Mouse (Mus musculus) forebrain, embryonic 16.5 days (tissue): ENCODE results near the gene Adgrf3. TPM values are rescaled to one million over a fixed set of nuclear protein-coding genes. Genes with fewer than 3 reads are reported as not detected.
A peak's percentile ranks its signal among the peaks of the same experiment; 100 is the strongest.

Source experiments
- ATAC-seq: fragments of 200-750 bp; cut with Nextera tagmentation; 2 replicates; pipeline ENCODE4 v1.8.0; 2017; ENCODE audit warnings: mild to moderate bottlenecking, moderate library complexity
- H3K27ac ChIP-seq: fragments of 300-500 bp; sonication (generic); 2 replicates; pipeline ENCODE4 v1.5.1; 2014; ENCODE audit warnings: low read length, control low read depth
- H3K27me3 ChIP-seq: fragments of 300-500 bp; sonication (generic); replicated peaks from 2 replicates; pipeline ENCODE4 v1.6.1; 2014; ENCODE audit warnings: low read length; ENCODE audit not compliant: control insufficient read depth, insufficient read depth
- H3K36me3 ChIP-seq: fragments of 300-500 bp; sonication (generic); 2 replicates; pipeline ENCODE4 v1.6.1; 2014; ENCODE audit not compliant: control insufficient read depth, insufficient read depth
- H3K4me1 ChIP-seq: fragments of 300-500 bp; sonication (generic); replicated peaks from 2 replicates; pipeline ENCODE4 v1.6.1; 2014; ENCODE audit warnings: low read length; ENCODE audit not compliant: control insufficient read depth, insufficient read depth
- H3K4me2 ChIP-seq: fragments of 300-500 bp; sonication (generic); 2 replicates; pipeline ENCODE4 v1.6.1; 2014; ENCODE audit warnings: mild to moderate bottlenecking, low read length, control low read depth
- H3K4me3 ChIP-seq: fragments of 300-500 bp; sonication (generic); replicated peaks from 2 replicates; pipeline ENCODE4 v1.5.1; 2014; ENCODE audit warnings: mild to moderate bottlenecking, low read length, control low read depth
- H3K9ac ChIP-seq: fragments of 300-500 bp; sonication (generic); replicated peaks from 2 replicates; pipeline ENCODE4 v1.6.1; 2014; ENCODE audit warnings: low read depth, low read length, control low read depth
- H3K9me3 ChIP-seq: fragments of 300-500 bp; sonication (generic); 2 replicates; pipeline ENCODE4 v1.6.1; 2016; ENCODE audit warnings: low read length; ENCODE audit not compliant: control insufficient read depth
- WGBS: fragments of 180-500 bp; shearing (Covaris S2); extraction: QIAGEN DNeasy Blood & Tissue Kit; methylation state at CpG from one replicate; pipeline ENCODE4 v1.1.7; 2014; 5-methylcytosine and 5-hydroxymethylcytosine counted together
- polyA plus RNA-seq: library from polyadenylated mRNA; unstranded; fragments of >200 nt; fragmentation: Nextera tagmentation; extraction: Ambion mirVana; gene quantifications from 2 replicates; pipeline ENCODE4 v1.2.1, GENCODE M21; 2015

Gene Adgrf3
- not detected in 2 replicates for polyA plus RNA-seq

- H3K4me1 ChIP-seq, result no peaks in the 10 kb centered on the region
- no peak within 1 kb of the TSS for H3K4me2 ChIP-seq
- no peaks in the 10 kb centered on the region for H3K36me3 ChIP-seq
- 53% methylated on average over 4 of the region's 5 CpGs for WGBS
- no peaks in the 10 kb centered on the region for H3K27me3 ChIP-seq
- H3K9me3 ChIP-seq, result no peaks in the 10 kb centered on the region
- no peak within 1 kb of the TSS for H3K9ac ChIP-seq
- H3K27ac ChIP-seq, result no peak within 1 kb of the TSS
- no peak for ATAC-seq
- H3K4me3 ChIP-seq, result no peak within 1 kb of the TSS
These were observed at the start of gene Adgrf3 for GRCm38 (mm10) chr5:30205493-30205892. TSS of gene Adgrf3 (minus strand) at chr5:30205722.

- ATAC-seq, result no peak
- Histone ChIP-seq H3K4me2 (no peak overlapping the region), H3K9ac (no peak overlapping the region), H3K27me3 (no peaks in the 10 kb centered on the region), H3K4me1 (no peaks in the 10 kb centered on the region), H3K36me3 (no peaks in the 10 kb centered on the region), H3K9me3 (no peaks in the 10 kb centered on the region), H3K4me3 (no peak overlapping the region), H3K27ac (no peak overlapping the region)
- 92% methylated on average over 1 of the region's 1 CpGs for WGBS
These were observed 42.1 kb upstream of the Adgrf3 start for GRCm38 (mm10) chr5:30247666-30248065.

GRCm38 (mm10) chr5:30245861-30246416 lies 40.4 kb upstream of the Adgrf3 start:
- no peak overlapping the region for H3K4me2 ChIP-seq
- H3K27me3 ChIP-seq, result no peaks in the 10 kb centered on the region
- H3K4me3 ChIP-seq, result no peak overlapping the region
- no peak overlapping the region for H3K9ac ChIP-seq
- H3K36me3 ChIP-seq, result no peaks in the 10 kb centered on the region
- H3K9me3 ChIP-seq, result no peaks in the 10 kb centered on the region
- WGBS, result 93% methylated on average over 9 of the region's 9 CpGs
- ATAC-seq, result no peak
- H3K27ac ChIP-seq, result no peak overlapping the region
- H3K4me1 ChIP-seq, result no peaks in the 10 kb centered on the region

GRCm38 (mm10) chr5:30243741-30244140 lies 38.2 kb upstream of the Adgrf3 start:
- Histone ChIP-seq H3K27ac (no peak overlapping the region), H3K36me3 (no peaks in the 10 kb centered on the region), H3K9ac (no peak overlapping the region), H3K9me3 (no peaks in the 10 kb centered on the region), H3K4me3 (no peak overlapping the region), H3K4me2 (no peak overlapping the region), H3K27me3 (no peaks in the 10 kb centered on the region), H3K4me1 (no peaks in the 10 kb centered on the region)
- 64% methylated on average over 9 of the region's 9 CpGs for WGBS
- no peak for ATAC-seq

GRCm38 (mm10) chr5:30242410-30242809 lies 36.9 kb upstream of the Adgrf3 start:
- no peaks in the 10 kb centered on the region for H3K9me3 ChIP-seq
- ATAC-seq, result no peak
- H3K27ac ChIP-seq, result no peak overlapping the region
- 70% methylated on average over 1 of the region's 1 CpGs for WGBS
- no peak overlapping the region for H3K9ac ChIP-seq
- no peaks in the 10 kb centered on the region for H3K36me3 ChIP-seq
- H3K27me3 ChIP-seq, result no peaks in the 10 kb centered on the region
- no peak overlapping the region for H3K4me3 ChIP-seq
- no peaks in the 10 kb centered on the region for H3K4me1 ChIP-seq
- no peak overlapping the region for H3K4me2 ChIP-seq

GRCm38 (mm10) chr5:30240552-30240951 lies 35.0 kb upstream of the Adgrf3 start:
- Histone ChIP-seq H3K4me1 (no peaks in the 10 kb centered on the region), H3K9me3 (no peaks in the 10 kb centered on the region), H3K9ac (no peak overlapping the region), H3K4me3 (no peak overlapping the region), H3K27ac (no peak overlapping the region), H3K27me3 (no peaks in the 10 kb centered on the region), H3K4me2 (no peak overlapping the region), H3K36me3 (no peaks in the 10 kb centered on the region)
- WGBS, result 96% methylated on average over 7 of the region's 7 CpGs
- no peak for ATAC-seq

GRCm38 (mm10) chr5:30238533-30238932 lies 33.0 kb upstream of the Adgrf3 start:
- ATAC-seq, result no peak
- Histone ChIP-seq H3K36me3 (no peaks in the 10 kb centered on the region), H3K4me2 (no peak overlapping the region), H3K4me3 (no peak overlapping the region), H3K9ac (no peak overlapping the region), H3K4me1 (peaks cover 10% of the 10 kb centered on the region), H3K27me3 (no peaks in the 10 kb centered on the region), H3K27ac (no peak overlapping the region), H3K9me3 (no peaks in the 10 kb centered on the region)
- WGBS, result 96% methylated on average over 5 of the region's 5 CpGs

GRCm38 (mm10) chr5:30235641-30236126 lies 30.2 kb upstream of the Adgrf3 start:
- Histone ChIP-seq H3K27ac (no peak overlapping the region), H3K4me1 (peaks cover 21% of the 10 kb centered on the region), H3K4me2 (no peak overlapping the region), H3K36me3 (no peaks in the 10 kb centered on the region), H3K9ac (no peak overlapping the region), H3K4me3 (no peak overlapping the region), H3K27me3 (no peaks in the 10 kb centered on the region), H3K9me3 (no peaks in the 10 kb centered on the region)
- WGBS, result 91% methylated on average over 2 of the region's 2 CpGs
- ATAC-seq, result no peak

GRCm38 (mm10) chr5:30233979-30234378 lies 28.5 kb upstream of the Adgrf3 start:
- no peaks in the 10 kb centered on the region for H3K27me3 ChIP-seq
- peak overlapping the region; percentile 96; the same call in 1 of the 2 replicates for H3K4me3 ChIP-seq
- no peak overlapping the region for H3K9ac ChIP-seq
- H3K36me3 ChIP-seq, result no peaks in the 10 kb centered on the region
- H3K27ac ChIP-seq, result no peak overlapping the region
- WGBS, result 63% methylated on average over 8 of the region's 8 CpGs
- H3K4me1 ChIP-seq, result peaks cover 21% of the 10 kb centered on the region
- peak overlapping the region; percentile 83 for H3K4me2 ChIP-seq
- no peak for ATAC-seq
- no peaks in the 10 kb centered on the region for H3K9me3 ChIP-seq

- H3K9me3 ChIP-seq, result no peaks in the 10 kb centered on the region
- ATAC-seq, result no peak
- H3K27me3 ChIP-seq, result no peaks in the 10 kb centered on the region
- WGBS, result 2% methylated on average over 15 of the region's 15 CpGs
- peak overlapping the region; percentile 93 for H3K27ac ChIP-seq
- peaks cover 21% of the 10 kb centered on the region for H3K4me1 ChIP-seq
- peak overlapping the region; percentile 83 for H3K4me2 ChIP-seq
- H3K4me3 ChIP-seq, result peak overlapping the region; percentile 96
- H3K36me3 ChIP-seq, result no peaks in the 10 kb centered on the region
- H3K9ac ChIP-seq, result peak overlapping the region; percentile 91
These were observed 27.5 kb upstream of the Adgrf3 start for GRCm38 (mm10) chr5:30233042-30233441.
